Mouse (Mus musculus) urinary bladder, postnatal 36 days (tissue): Measurements from ENCODE around the gene Slc5a10.

ENCODE experiments used
- DNase-seq, 2 experiments: peaks; one replicate each; pipeline ENCODE4 v3.0.0; 2022; ENCODE audit warnings: low spot score in 2 of 2, mixed read lengths in 1 of 2

Gene Slc5a10

GRCm38 (mm10) chr11:61705581-61705980 lies 15.0 kb downstream of the Slc5a10 start:
- no peak for DNase-seq

GRCm38 (mm10) chr11:61702494-61702893 lies 18.1 kb downstream of the Slc5a10 start:
- no peak for DNase-seq

GRCm38 (mm10) chr11:61701696-61702095 lies 18.9 kb downstream of the Slc5a10 start:
- DNase-seq: no peak

- peak in 1 of 2 experiments; percentile 31 for DNase-seq
Observed at GRCm38 (mm10) chr11:61699933-61700332, 20.7 kb downstream of the Slc5a10 start.

GRCm38 (mm10) chr11:61699460-61699859 lies 21.2 kb downstream of the Slc5a10 start:
- DNase-seq: no peak

GRCm38 (mm10) chr11:61698852-61699251 lies 21.8 kb downstream of the Slc5a10 start:
- no peak for DNase-seq

- no peak for DNase-seq
Observed at GRCm38 (mm10) chr11:61692996-61693395, 27.6 kb downstream of the Slc5a10 start.

GRCm38 (mm10) chr11:61687595-61687994 lies 33.0 kb downstream of the Slc5a10 start:
- DNase-seq: no peak

GRCm38 (mm10) chr11:61686906-61687453 lies 33.6 kb downstream of the Slc5a10 start:
- DNase-seq: no peak

GRCm38 (mm10) chr11:61686141-61686540 lies 34.5 kb downstream of the Slc5a10 start:
- DNase-seq: no peak

GRCm38 (mm10) chr11:61685119-61685725 lies 35.4 kb downstream of the Slc5a10 start:
- DNase-seq: no peak

- peak; percentile 80 to 84 for DNase-seq
Observed at GRCm38 (mm10) chr11:61683907-61684731, 36.5 kb downstream of the Slc5a10 start, which contains the start of gene Fam83g. Gene Fam83g, plus strand, starts transcription at chr11:61684091.

- DNase-seq: no peak
Observed at GRCm38 (mm10) chr11:61679091-61679866, 41.3 kb downstream of the Slc5a10 start.

GRCm38 (mm10) chr11:61677709-61678108 lies 42.9 kb downstream of the Slc5a10 start:
- DNase-seq: no peak

GRCm38 (mm10) chr11:61676216-61676854 lies 44.3 kb downstream of the Slc5a10 start:
- DNase-seq: no peak

- DNase-seq: peak; percentile 56 to 61
Observed at GRCm38 (mm10) chr11:61675332-61675731, 45.3 kb downstream of the Slc5a10 start.

GRCm38 (mm10) chr11:61674839-61675159 lies 45.8 kb downstream of the Slc5a10 start:
- DNase-seq: no peak

- DNase-seq: no peak
Observed at GRCm38 (mm10) chr11:61674151-61674838, 46.3 kb downstream of the Slc5a10 start.

GRCm38 (mm10) chr11:61673686-61674085 lies 46.9 kb downstream of the Slc5a10 start:
- DNase-seq: no peak

- DNase-seq: no peak
Observed at GRCm38 (mm10) chr11:61671781-61672383, 48.7 kb downstream of the Slc5a10 start.
